9 mouse cellular contexts compared by ENCODE assay signal in genomic region chr5:19226144-19226865, GRCm38 (mm10). TPM values are rescaled to one million over a fixed set of nuclear protein-coding genes. Genes with fewer than 3 reads are reported as not detected.
DNase-seq lines count a peak whose midpoint lies in the region; ATAC-seq and TF ChIP-seq lines count a peak whose summit lies in the region.
"Had no signal": no experiment of that assay in that cellular context is flagged by ENCODE, and none has a peak within 500 bp of the region (broad histone marks: within the 10 kb centered on the region; RNA-seq: fewer than 3 reads in every experiment).

No protein-coding gene starts in this region.

- H3K9me3 ChIP-seq in forebrain, embryonic 13.5 days (replicated peaks): no peaks in the 10 kb centered on the region
- no peaks in the 10 kb centered on the region for H3K9me3 ChIP-seq in heart, embryonic 15.5 days (replicated peaks)
- no peaks in the 10 kb centered on the region for H3K9me3 ChIP-seq in neural tube, embryonic 12.5 days

- no peak overlapping the region for H3K27ac ChIP-seq in thymus, adult 2 months (ENCODE audit: control insufficient read depth, insufficient read depth, low read length)
- H3K27ac ChIP-seq in forebrain, embryonic 13.5 days: peak overlapping the region; percentile 78
- peak overlapping the region; percentile 83 for H3K27ac ChIP-seq in heart, embryonic 15.5 days
- no peak overlapping the region for H3K27ac ChIP-seq in liver, adult 2 months (replicated peaks; ENCODE audit: insufficient read depth, low read depth, low read length)
- H3K27ac ChIP-seq in neural tube, embryonic 12.5 days: no peak overlapping the region

- H3K4me3 ChIP-seq in thymus, adult 2 months (ENCODE audit: control insufficient read depth, insufficient read depth, low read length): 0 out of 2 replicates have a peak overlapping the region, but pooled peaks have one; percentile 2
- peak overlapping the region; percentile 66 for H3K4me3 ChIP-seq in forebrain, embryonic 13.5 days
- peak overlapping the region; percentile 77 for H3K4me3 ChIP-seq in heart, embryonic 15.5 days
- H3K4me3 ChIP-seq in liver, adult 2 months (ENCODE audit: insufficient read depth, low read depth, low read length): peak overlapping the region; percentile 42
- H3K4me3 ChIP-seq in neural tube, embryonic 12.5 days: peak overlapping the region; percentile 57
- H3K4me3 ChIP-seq: myocyte had no signal

- TF ChIP-seq POLR2A in thymus, adult 2 months (IDR thresholded peaks at IDR 0.05; ENCODE audit: control insufficient read depth, extremely low read depth, insufficient read depth, low read length, poor library complexity): no peak
- no peak for TF ChIP-seq POLR2A in liver, adult 2 months (IDR thresholded peaks at IDR 0.05; ENCODE audit: extremely low read depth, insufficient read depth, low read length)

- DNase-seq in thymus, adult 2 months: no peak
- DNase-seq in thymus, postnatal 14 days: no peak
- DNase-seq in kidney, postnatal 14 days: peak; percentile 80
- DNase-seq in liver, adult 2 months (ENCODE audit: extremely low read depth, low read depth, low spot score): peak; percentile 7
- DNase-seq in urinary bladder, adult 2 months (ENCODE audit: low spot score): peak; percentile 44

- H3K4me1 ChIP-seq in thymus, adult 2 months (replicated peaks; ENCODE audit: control insufficient read depth, insufficient read depth, low read length): no peaks in the 10 kb centered on the region
- peaks cover 22% of the 10 kb centered on the region for H3K4me1 ChIP-seq in forebrain, embryonic 13.5 days
- H3K4me1 ChIP-seq in heart, embryonic 15.5 days (replicated peaks): peaks cover 21% of the 10 kb centered on the region
- H3K4me1 ChIP-seq in liver, adult 2 months (ENCODE audit: control insufficient read depth, insufficient read depth, low read length): no peaks in the 10 kb centered on the region
- H3K4me1 ChIP-seq in neural tube, embryonic 12.5 days: peaks cover 9% of the 10 kb centered on the region

- H3K36me3 ChIP-seq in thymus, adult 2 months (ENCODE audit: control insufficient read depth, insufficient read depth, low read length): no peaks in the 10 kb centered on the region
- no peaks in the 10 kb centered on the region for H3K36me3 ChIP-seq in forebrain, embryonic 13.5 days (ENCODE audit: poor library complexity, severe bottlenecking)
- no peaks in the 10 kb centered on the region for H3K36me3 ChIP-seq in heart, embryonic 15.5 days
- H3K36me3 ChIP-seq in liver, adult 2 months (ENCODE audit: control insufficient read depth, insufficient read depth, low read length): no peaks in the 10 kb centered on the region
- H3K36me3 ChIP-seq in neural tube, embryonic 12.5 days: no peaks in the 10 kb centered on the region

- H3K27me3 ChIP-seq in thymus, adult 2 months (ENCODE audit: control insufficient read depth, insufficient read depth, low read length): no peaks in the 10 kb centered on the region; the same call in 1 of the 2 replicates
- no peaks in the 10 kb centered on the region for H3K27me3 ChIP-seq in forebrain, embryonic 13.5 days
- H3K27me3 ChIP-seq in heart, embryonic 15.5 days: no peaks in the 10 kb centered on the region
- H3K27me3 ChIP-seq in liver, adult 2 months (ENCODE audit: control insufficient read depth, insufficient read depth, low read length): peaks cover 13% of the 10 kb centered on the region
- no peaks in the 10 kb centered on the region for H3K27me3 ChIP-seq in neural tube, embryonic 12.5 days (replicated peaks)

- H3K4me2 ChIP-seq in forebrain, embryonic 13.5 days: peak overlapping the region; percentile 98
- H3K4me2 ChIP-seq in heart, embryonic 15.5 days: peak overlapping the region; percentile 90
- H3K4me2 ChIP-seq in neural tube, embryonic 12.5 days (replicated peaks): peak overlapping the region; percentile 99

- 3% methylated on average over 50 of the region's 51 CpGs for WGBS in thymus, adult 2 months
- 0% methylated on average over 34 of the region's 51 CpGs for WGBS in forebrain, embryonic 13.5 days
- under 1% methylated on average over 46 of the region's 51 CpGs for WGBS in heart, embryonic 15.5 days
- WGBS in liver, adult 2 months: 3% methylated on average over 35 of the region's 51 CpGs
- under 1% methylated on average over 49 of the region's 51 CpGs for WGBS in neural tube, embryonic 12.5 days

- peak; percentile 97 for ATAC-seq in forebrain, embryonic 13.5 days
- peak; percentile 94 for ATAC-seq in heart, embryonic 15.5 days (replicated peaks; ENCODE audit: insufficient number of reproducible peaks, insufficient read depth, low FRiP score, low read depth)
- ATAC-seq in neural tube, embryonic 12.5 days (ENCODE audit: low FRiP score, low read depth): peak; percentile 95

- no peaks in the 10 kb centered on the region for H3K79me2 ChIP-seq in liver, adult 2 months (ENCODE audit: control insufficient read depth, insufficient read depth, low read length)

- no peak for TF ChIP-seq CTCF in thymus, adult 2 months (IDR thresholded peaks at IDR 0.05; ENCODE audit: borderline replicate concordance, control insufficient read depth, extremely low read depth, insufficient read depth, low read length, poor library complexity)
- no peak for TF ChIP-seq CTCF in liver, adult 2 months (IDR thresholded peaks at IDR 0.05; ENCODE audit: low read depth, low read length)

- H3K9ac ChIP-seq in forebrain, embryonic 13.5 days: peak overlapping the region; percentile 76
- peak overlapping the region; percentile 70 for H3K9ac ChIP-seq in heart, embryonic 15.5 days
- no peak overlapping the region; the same call in 1 of the 2 replicates for H3K9ac ChIP-seq in liver, adult 2 months (ENCODE audit: low read depth, low read length)
- H3K9ac ChIP-seq in neural tube, embryonic 12.5 days: peak overlapping the region; percentile 69

RNA-seq across cellular contexts. Expression of gene Magi2, which starts 0.5 kb away (rescaled TPM):
- polyA plus RNA-seq in thymus, adult 2 months (2012; rRNA removed): 1.6 and 2.1 TPM in 2 replicates
- 18.6 and 24.0 TPM in 2 replicates for polyA plus RNA-seq in forebrain, embryonic 13.5 days (2015; fragmentation: Nextera tagmentation; extraction: Ambion mirVana)
- polyA plus RNA-seq in heart, embryonic 15.5 days (2015; fragmentation: Nextera tagmentation; extraction: Ambion mirVana): 4.1 and 5.0 TPM in 2 replicates
- total RNA-seq in liver, adult 2 months (2014; rRNA removed): 0.18 and 0.20 TPM in 2 replicates
- 0.06 and 0.07 TPM in 2 replicates for polyA plus RNA-seq in liver, adult 2 months (2012; rRNA removed)
- polyA plus RNA-seq in neural tube, embryonic 12.5 days (2016; fragmentation: Nextera tagmentation; extraction: Ambion mirVana): 15.2 and 16.1 TPM in 2 replicates
- polyA plus RNA-seq in urinary bladder, adult 2 months (2012; rRNA removed): 1.8 and 2.8 TPM in 2 replicates

Comparison
In these comparisons a context has a peak if more than half of its experiments do, and no peak if none do; other contexts are left out.
1. DNase-seq: peak in kidney, postnatal 14 days (single experiment), liver, adult 2 months (single experiment) and urinary bladder, adult 2 months (single experiment); none in thymus, adult 2 months (single experiment) and thymus, postnatal 14 days (single experiment).
2. H3K27ac ChIP-seq: peak in forebrain, embryonic 13.5 days (single experiment) and heart, embryonic 15.5 days (single experiment); none in thymus, adult 2 months (single experiment), liver, adult 2 months (single experiment) and neural tube, embryonic 12.5 days (single experiment).
3. H3K4me3 ChIP-seq: peak in every context shown above with its lines; median percentile 77 in heart, embryonic 15.5 days; 66 in forebrain, embryonic 13.5 days; 57 in neural tube, embryonic 12.5 days; 42 in liver, adult 2 months; 2 in thymus, adult 2 months.
4. Peak in every context shown above with its lines, with median percentiles within 50 percentile points of each other: ATAC-seq and H3K4me2 ChIP-seq.